Mouse (Mus musculus): Measurements from ENCODE around the gene Epdr1.

DNA sequence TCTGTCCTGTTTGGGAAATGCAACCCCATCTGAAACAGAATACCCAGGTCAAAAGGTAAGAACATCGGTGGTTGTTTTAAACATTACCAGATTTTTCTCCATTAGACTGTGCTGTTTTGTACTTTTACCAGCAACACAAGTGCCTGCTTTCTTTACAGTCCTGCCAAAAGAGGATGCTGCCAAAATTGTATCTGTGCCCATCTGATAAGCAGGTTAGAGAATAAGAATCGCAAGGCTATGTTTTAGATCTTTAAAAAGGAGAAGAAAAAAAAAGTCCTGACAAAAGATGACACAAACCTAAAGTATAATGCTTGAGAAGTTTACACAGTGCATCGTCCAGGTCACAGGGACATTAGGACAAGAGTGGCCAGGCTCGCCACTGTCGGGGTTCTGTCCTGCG lies 20.5 kb downstream of the Epdr1 start:
- no peak for TF ChIP-seq CTCF (IDR thresholded peaks at IDR 0.05; ENCODE audit: borderline replicate concordance, insufficient read depth, low read depth, low read length)
- TF ChIP-seq POLR2A (IDR thresholded peaks at IDR 0.05; ENCODE audit: borderline replicate concordance, insufficient read depth, low read length) = no peak

Data from cerebellum, adult 2 months (tissue).